Mouse (Mus musculus) activated CD4-positive, CD25-positive, alpha-beta regulatory T cell, adult 4 months (primary cell): ENCODE measurements around the gene Olfr483. TPM values are rescaled to one million over a fixed set of nuclear protein-coding genes. Genes with fewer than 3 reads are reported as not detected.

Source experiments
- ATAC-seq: one replicate; pipeline ENCODE4 v1.8.0; 2017
- polyA plus RNA-seq, 2 experiments: library from polyadenylated mRNA; unstranded; fragments of 100-300 nt; shearing (Covaris generic); gene quantifications; one replicate each; pipeline ENCODE4 v1.2.1; 2017

The Olfr483 gene
- under 1 TPM in 1 of 2 experiments, not detected in 1; 0.12 TPM for polyA plus RNA-seq

GRCm38 (mm10) chr7:108100549-108100948 lies at the start of gene Olfr483:
TSS of gene Olfr483 (plus strand) at chr7:108100849.
- no peak for ATAC-seq

- ATAC-seq = no peak
Observed at GRCm38 (mm10) chr7:108067246-108067645, 33.4 kb upstream of the Olfr483 start, which contains the start of gene Olfr480. TSS of gene Olfr480 (minus strand) at chr7:108067346.

- no peak for ATAC-seq
Observed at GRCm38 (mm10) chr7:108079555-108079954, 21.1 kb upstream of the Olfr483 start, which contains the start of gene Olfr481. TSS of gene Olfr481 (plus strand) at chr7:108079855.

GRCm38 (mm10) chr7:108097486-108097885 lies 3.2 kb upstream of the Olfr483 start, which contains the start of gene Olfr482:
TSS of gene Olfr482 (minus strand) at chr7:108097586.
- ATAC-seq = no peak

- ATAC-seq = no peak
Observed at GRCm38 (mm10) chr7:108120681-108121080, 20.0 kb downstream of the Olfr483 start.

- no peak for ATAC-seq
Observed at GRCm38 (mm10) chr7:108121416-108121815, 20.8 kb downstream of the Olfr483 start.

GRCm38 (mm10) chr7:108127349-108127748 lies 26.7 kb downstream of the Olfr483 start, which contains the start of gene Olfr484:
TSS of gene Olfr484 (minus strand) at chr7:108127449.
- ATAC-seq = no peak

Other genes with a start within 250 kb of the Olfr483 start
- gene Olfr472, start 202.9 kb upstream of the Olfr483 start, polyA plus RNA-seq = under 1 TPM in 1 of 2 experiments, not detected in 1; 0.16 TPM
- not detected for gene Olfr473, start 170.4 kb upstream of the Olfr483 start, polyA plus RNA-seq
- gene Olfr474, start 146.2 kb upstream of the Olfr483 start, polyA plus RNA-seq = not detected
- gene Olfr476, start 136.0 kb upstream of the Olfr483 start, polyA plus RNA-seq = not detected
- not detected for gene Olfr477, start 114.2 kb upstream of the Olfr483 start, polyA plus RNA-seq
- not detected for gene Olfr478, start 66.9 kb upstream of the Olfr483 start, polyA plus RNA-seq
- not detected for gene Olfr479, start 50.2 kb upstream of the Olfr483 start, polyA plus RNA-seq
- not detected for gene Olfr480, start 33.5 kb upstream of the Olfr483 start, polyA plus RNA-seq
- under 1 TPM in 1 of 2 experiments, not detected in 1; 0.28 TPM for gene Olfr481, start 21.0 kb upstream of the Olfr483 start, polyA plus RNA-seq
- not detected for gene Olfr482, start 3.3 kb upstream of the Olfr483 start, polyA plus RNA-seq
- gene Olfr484, start 26.6 kb downstream of the Olfr483 start, polyA plus RNA-seq = not detected
- not detected for gene Olfr485, start 59.0 kb downstream of the Olfr483 start, polyA plus RNA-seq
- not detected for gene Olfr486, start 71.9 kb downstream of the Olfr483 start, polyA plus RNA-seq
- not detected for gene Olfr487, start 113.8 kb downstream of the Olfr483 start, polyA plus RNA-seq
- under 1 TPM in 1 of 2 experiments, not detected in 1; 0.09 TPM for gene Olfr488, start 157.5 kb downstream of the Olfr483 start, polyA plus RNA-seq
- gene Olfr490, start 188.1 kb downstream of the Olfr483 start, polyA plus RNA-seq = not detected
- gene Olfr491, start 212.6 kb downstream of the Olfr483 start, polyA plus RNA-seq = not detected
- not detected for gene Olfr492, start 222.8 kb downstream of the Olfr483 start, polyA plus RNA-seq
- gene Olfr493, start 246.1 kb downstream of the Olfr483 start, polyA plus RNA-seq = not detected